Mouse (Mus musculus) adrenal gland, postnatal 36 days (tissue): ENCODE measurements around the gene Ankrd45. TPM values are rescaled to one million over a fixed set of nuclear protein-coding genes. Genes with fewer than 3 reads are reported as not detected.
"Not testable (repeated sequence)": the region's sequence is repeated elsewhere in the genome, so short reads cannot be mapped to it uniquely, and the experiment has no call there.

Experiments used
- DNase-seq, 2 experiments: peaks; one replicate each; pipeline ENCODE4 v3.0.0; 2021; ENCODE audit warnings: mixed read lengths in 1 of 2
- long read RNA-seq, 2 experiments: library from polyadenylated mRNA; stranded (forward); transcript quantifications; one replicate each; pipeline ENCODE4 v2.0.0; 2021; ENCODE audit warnings: borderline sequencing depth in 2 of 2
- total RNA-seq, 2 experiments: library from RNA; stranded (reverse); gene quantifications; 2 replicates each; pipeline ENCODE4 v1.2.3; 2021

The Ankrd45 gene
- total RNA-seq, result 1 to 10 TPM; 4.4 to 8.5 TPM
- long read RNA-seq, experiment 1, partial matches to known transcripts, result 1 of 1 reads
- long read RNA-seq, experiment 1, other reads (novel, unspliced or antisense), result 0 of 1 reads
- long read RNA-seq, experiment 2, partial matches to known transcripts, result 1 of 3 reads
- long read RNA-seq, experiment 2, other reads (novel, unspliced or antisense), result 1 of 3 reads

GRCm38 (mm10) chr1:161142531-161143159 is at the start of gene Ankrd45:
Gene Ankrd45, plus strand, starts transcription at chr1:161142691.
- peak; percentile 83 to 84 for DNase-seq

GRCm38 (mm10) chr1:161099721-161100405 is 42.6 kb upstream of the Ankrd45 start:
- DNase-seq, result no peak

- no peak for DNase-seq
Measured at GRCm38 (mm10) chr1:161103842-161104241, 38.6 kb upstream of the Ankrd45 start.

GRCm38 (mm10) chr1:161109216-161109615 is 33.3 kb upstream of the Ankrd45 start:
- no peak for DNase-seq

GRCm38 (mm10) chr1:161114591-161114990 is 27.9 kb upstream of the Ankrd45 start:
- DNase-seq, result no peak

GRCm38 (mm10) chr1:161122661-161123418 is 19.7 kb upstream of the Ankrd45 start:
- DNase-seq, result no peak

- no peak for DNase-seq
Measured at GRCm38 (mm10) chr1:161126461-161126860, 16.0 kb upstream of the Ankrd45 start.

GRCm38 (mm10) chr1:161130726-161131664 is 11.5 kb upstream of the Ankrd45 start, which contains the start of gene Klhl20:
Gene Klhl20, minus strand, starts transcription at chr1:161131511.
- DNase-seq, result peak; percentile 91 to 94

- DNase-seq, result no peak
Measured at GRCm38 (mm10) chr1:161139496-161139895, 3.0 kb upstream of the Ankrd45 start.

GRCm38 (mm10) chr1:161140026-161140762 is 2.3 kb upstream of the Ankrd45 start:
- no peak for DNase-seq

- no peak for DNase-seq
Measured at GRCm38 (mm10) chr1:161143216-161143615, 725 bp downstream of the Ankrd45 start.

GRCm38 (mm10) chr1:161145611-161146010 is 3.1 kb downstream of the Ankrd45 start:
- DNase-seq, result not testable (repeated sequence)

- DNase-seq, result no peak
Measured at GRCm38 (mm10) chr1:161147888-161148287, 5.4 kb downstream of the Ankrd45 start.

GRCm38 (mm10) chr1:161151098-161151497 is 8.6 kb downstream of the Ankrd45 start:
- DNase-seq, result no peak

GRCm38 (mm10) chr1:161156546-161156945 is 14.1 kb downstream of the Ankrd45 start:
- DNase-seq, result no peak

- DNase-seq, result no peak
Measured at GRCm38 (mm10) chr1:161159214-161159613, 16.7 kb downstream of the Ankrd45 start, which contains the start of gene Tex50. Gene Tex50, minus strand, starts transcription at chr1:161159314.

GRCm38 (mm10) chr1:161160266-161160665 is 17.8 kb downstream of the Ankrd45 start:
- DNase-seq, result no peak

- DNase-seq, result peak; percentile 85 to 90
Measured at GRCm38 (mm10) chr1:161170651-161171050, 28.2 kb downstream of the Ankrd45 start.

- DNase-seq, result peak; percentile 54 to 64
Measured at GRCm38 (mm10) chr1:161180674-161181073, 38.2 kb downstream of the Ankrd45 start.

GRCm38 (mm10) chr1:161182386-161182785 is 39.9 kb downstream of the Ankrd45 start:
- no peak for DNase-seq
